Mouse (Mus musculus): Measurements from ENCODE around the gene Trp53bp2. TPM values are rescaled to one million over a fixed set of nuclear protein-coding genes. Genes with fewer than 3 reads are reported as not detected.
A peak's percentile ranks its signal among the peaks of the same experiment; 100 is the strongest.

Trp53bp2 gene
- 1.2 and 1.4 TPM in 2 replicates for polyA plus RNA-seq (2012; ENCODE audit: insufficient read depth, low replicate concordance)

DNA sequence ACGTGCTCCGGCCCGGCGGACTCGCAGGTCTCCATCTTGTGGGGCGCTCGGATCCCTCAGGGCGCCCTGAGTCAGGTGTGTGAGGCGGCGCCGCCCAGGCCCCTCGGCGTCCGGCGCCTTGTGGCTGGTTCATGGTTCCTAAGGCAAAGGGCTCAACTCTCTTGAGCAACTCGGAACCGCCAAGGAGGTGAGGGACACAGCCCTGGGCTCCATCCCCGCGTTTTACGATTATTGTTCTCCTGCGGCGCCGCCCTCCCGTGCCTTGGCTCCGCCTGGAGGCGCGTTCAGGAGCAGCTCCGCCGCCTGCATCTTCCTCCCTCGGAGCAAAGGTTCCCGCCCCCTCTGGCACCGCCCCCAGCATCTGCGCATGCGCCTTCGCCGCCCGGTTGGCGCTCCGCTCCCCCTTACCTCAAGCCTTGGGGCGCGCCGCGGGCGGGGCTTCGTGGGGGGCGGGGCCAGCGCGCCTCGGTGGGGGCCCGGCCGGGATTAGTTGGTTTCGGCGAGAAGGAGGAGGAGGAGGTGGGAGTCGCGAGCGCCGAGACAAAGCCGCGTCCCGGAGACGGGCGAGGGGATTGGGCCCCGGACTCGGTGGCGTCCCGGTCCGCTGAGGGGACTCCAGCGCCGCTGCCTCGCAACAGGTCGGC, at the start of gene Trp53bp2:
TSS of gene Trp53bp2 (plus strand) at position 489 of the 644 bp plus-strand sequence.
- Histone ChIP-seq H3K36me3 (replicated peaks; ENCODE audit: low read length) (no peaks in the 10 kb centered on the region), H3K9me3 (no peaks in the 10 kb centered on the region)
- TF ChIP-seq FLI1 (IDR thresholded peaks at IDR 0.05; ENCODE audit: low read length) = no peak
- no peak for TF ChIP-seq GATA1 (IDR thresholded peaks at IDR 0.05; ENCODE audit: borderline replicate concordance, low read length)

GRCm38 (mm10) chr1:182362703-182363102, 46.3 kb upstream of the Trp53bp2 start:
- Histone ChIP-seq H3K4me1 (peaks cover 27% of the 10 kb centered on the region), H3K27me3 (replicated peaks) (peaks cover 22% of the 10 kb centered on the region), H3K4me3 (replicated peaks) (no peak overlapping the region), H3K36me3 (replicated peaks; ENCODE audit: low read length) (no peaks in the 10 kb centered on the region), H3K9me3 (no peaks in the 10 kb centered on the region)
- no peak for TF ChIP-seq GATA1 (IDR thresholded peaks at IDR 0.05; ENCODE audit: borderline replicate concordance, low read length)
- TF ChIP-seq FLI1 (IDR thresholded peaks at IDR 0.05; ENCODE audit: low read length) = no peak

More for the DNA sequence above, at the start of gene Trp53bp2:
- peaks cover 2% of the 10 kb centered on the region for H3K27me3 ChIP-seq (replicated peaks)
- H3K4me3 ChIP-seq (replicated peaks) = peak within 1 kb of the TSS; percentile 96
- H3K4me1 ChIP-seq = peaks cover 30% of the 10 kb centered on the region

DNA sequence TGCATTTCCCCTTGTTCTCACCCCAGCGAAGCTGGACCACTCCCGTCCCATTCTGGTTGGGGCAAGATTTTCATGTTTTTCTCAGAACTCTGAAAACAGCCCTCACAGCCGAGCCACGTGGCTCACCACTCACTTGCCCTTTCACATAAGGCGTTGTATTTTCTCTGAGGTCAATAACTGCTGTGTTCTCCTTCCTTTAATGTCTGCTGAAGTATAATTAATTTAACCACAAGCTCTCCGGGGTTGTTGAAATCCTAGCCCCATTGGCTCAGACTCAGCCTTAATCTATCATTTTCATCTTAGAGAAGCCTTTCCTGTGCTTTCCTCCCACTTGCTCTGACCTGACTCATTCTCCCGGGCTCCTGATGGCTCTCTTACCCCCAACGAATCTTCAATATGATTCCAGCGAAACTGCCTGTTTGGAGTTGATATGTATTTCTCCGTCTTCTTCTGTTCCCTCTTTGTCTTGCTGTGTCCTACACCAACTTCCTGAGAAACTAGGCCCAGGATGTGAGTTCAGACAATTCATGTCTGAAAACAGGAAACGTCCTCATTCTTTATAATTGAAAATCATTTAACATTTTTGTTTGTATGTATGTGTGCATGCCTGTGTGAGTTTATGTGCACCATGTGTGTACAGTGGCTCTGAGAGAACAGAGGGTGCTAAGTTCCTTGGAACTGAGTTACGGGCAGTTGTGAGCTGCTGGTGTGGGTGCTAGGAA, 45.1 kb upstream of the Trp53bp2 start:
- Histone ChIP-seq H3K4me1 (peaks cover 29% of the 10 kb centered on the region), H3K4me3 (replicated peaks) (peak overlapping the region; percentile 14), H3K9me3 (no peaks in the 10 kb centered on the region), H3K27me3 (replicated peaks) (peaks cover 33% of the 10 kb centered on the region), H3K36me3 (replicated peaks; ENCODE audit: low read length) (no peaks in the 10 kb centered on the region)
- TF ChIP-seq GATA1 (IDR thresholded peaks at IDR 0.05; ENCODE audit: borderline replicate concordance, low read length) (no peak), FLI1 (IDR thresholded peaks at IDR 0.05; ENCODE audit: low read length) (no peak)

GRCm38 (mm10) chr1:182368309-182368708, 40.7 kb upstream of the Trp53bp2 start:
- H3K36me3 ChIP-seq (replicated peaks; ENCODE audit: low read length) = no peaks in the 10 kb centered on the region
- no peaks in the 10 kb centered on the region for H3K9me3 ChIP-seq
- peaks cover 49% of the 10 kb centered on the region for H3K4me1 ChIP-seq
- no peak overlapping the region for H3K4me3 ChIP-seq (replicated peaks)
- TF ChIP-seq GATA1 (IDR thresholded peaks at IDR 0.05; ENCODE audit: borderline replicate concordance, low read length) = no peak
- TF ChIP-seq FLI1 (IDR thresholded peaks at IDR 0.05; ENCODE audit: low read length) = no peak
- H3K27me3 ChIP-seq (replicated peaks) = peaks cover 63% of the 10 kb centered on the region

- Histone ChIP-seq H3K27me3 (replicated peaks) (peaks cover 68% of the 10 kb centered on the region), H3K4me3 (replicated peaks) (peak overlapping the region; percentile 20)
- TF ChIP-seq GATA1 (IDR thresholded peaks at IDR 0.05; ENCODE audit: borderline replicate concordance, low read length) (no peak), FLI1 (IDR thresholded peaks at IDR 0.05; ENCODE audit: low read length) (no peak)
Measured at GRCm38 (mm10) chr1:182368782-182369181, 40.2 kb upstream of the Trp53bp2 start.

DNA sequence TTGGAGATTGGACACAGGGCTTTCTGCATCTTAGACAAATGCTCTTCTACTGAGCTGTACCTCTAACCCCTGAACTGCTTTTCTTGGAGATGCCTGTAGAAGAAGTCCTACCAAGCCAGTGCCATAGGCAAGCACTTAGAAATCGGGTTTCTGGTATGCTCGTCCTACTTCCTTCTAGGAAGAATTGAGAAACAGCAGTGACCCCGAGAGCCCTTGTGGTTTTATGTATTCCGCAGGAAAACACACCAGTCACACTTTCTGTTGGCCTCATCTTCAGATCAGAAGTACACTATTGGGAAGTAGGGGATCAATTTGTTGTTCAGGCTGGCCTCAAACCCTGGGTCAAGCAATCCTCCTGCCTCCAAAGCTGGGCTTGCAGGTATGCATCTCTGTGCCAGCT, 39.5 kb upstream of the Trp53bp2 start:
- Histone ChIP-seq H3K4me1 (peaks cover 45% of the 10 kb centered on the region), H3K9me3 (no peaks in the 10 kb centered on the region), H3K4me3 (replicated peaks) (peak overlapping the region; percentile 79), H3K27me3 (replicated peaks) (peaks cover 71% of the 10 kb centered on the region), H3K36me3 (replicated peaks; ENCODE audit: low read length) (no peaks in the 10 kb centered on the region)
- TF ChIP-seq FLI1 (IDR thresholded peaks at IDR 0.05; ENCODE audit: low read length) (no peak), GATA1 (IDR thresholded peaks at IDR 0.05; ENCODE audit: borderline replicate concordance, low read length) (no peak)

More at GRCm38 (mm10) chr1:182368782-182369181, 40.2 kb upstream of the Trp53bp2 start:
- H3K36me3 ChIP-seq (replicated peaks; ENCODE audit: low read length) = no peaks in the 10 kb centered on the region
- no peaks in the 10 kb centered on the region for H3K9me3 ChIP-seq
- peaks cover 49% of the 10 kb centered on the region for H3K4me1 ChIP-seq

GRCm38 (mm10) chr1:182371891-182372290, 37.1 kb upstream of the Trp53bp2 start:
- Histone ChIP-seq H3K4me1 (peaks cover 54% of the 10 kb centered on the region), H3K27me3 (replicated peaks) (peaks cover 71% of the 10 kb centered on the region), H3K36me3 (replicated peaks; ENCODE audit: low read length) (no peaks in the 10 kb centered on the region), H3K4me3 (replicated peaks) (no peak overlapping the region), H3K9me3 (no peaks in the 10 kb centered on the region)
- TF ChIP-seq GATA1 (IDR thresholded peaks at IDR 0.05; ENCODE audit: borderline replicate concordance, low read length) = no peak
- TF ChIP-seq FLI1 (IDR thresholded peaks at IDR 0.05; ENCODE audit: low read length) = no peak

DNA sequence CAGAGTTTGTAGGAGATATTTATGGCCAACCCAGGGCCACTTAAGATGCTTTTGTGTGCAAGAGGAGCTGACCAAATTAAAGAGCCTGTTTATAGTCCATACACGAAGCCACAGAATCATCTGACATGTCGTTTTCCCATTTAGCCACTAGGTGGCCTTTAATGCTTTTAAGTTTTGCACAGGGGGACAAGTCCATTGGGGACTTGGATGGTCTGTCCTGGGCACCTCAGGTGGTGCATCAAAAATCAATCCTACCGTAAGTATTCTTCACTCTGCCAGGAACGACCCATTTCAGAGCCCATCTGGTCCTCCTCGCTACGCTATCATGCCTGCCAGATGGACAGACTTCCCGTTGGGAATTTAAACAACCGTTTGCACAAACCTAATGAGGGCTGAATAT, 32.8 kb upstream of the Trp53bp2 start:
- TF ChIP-seq GATA1 (IDR thresholded peaks at IDR 0.05; ENCODE audit: borderline replicate concordance, low read length) (no peak), FLI1 (IDR thresholded peaks at IDR 0.05; ENCODE audit: low read length) (no peak)

DNA sequence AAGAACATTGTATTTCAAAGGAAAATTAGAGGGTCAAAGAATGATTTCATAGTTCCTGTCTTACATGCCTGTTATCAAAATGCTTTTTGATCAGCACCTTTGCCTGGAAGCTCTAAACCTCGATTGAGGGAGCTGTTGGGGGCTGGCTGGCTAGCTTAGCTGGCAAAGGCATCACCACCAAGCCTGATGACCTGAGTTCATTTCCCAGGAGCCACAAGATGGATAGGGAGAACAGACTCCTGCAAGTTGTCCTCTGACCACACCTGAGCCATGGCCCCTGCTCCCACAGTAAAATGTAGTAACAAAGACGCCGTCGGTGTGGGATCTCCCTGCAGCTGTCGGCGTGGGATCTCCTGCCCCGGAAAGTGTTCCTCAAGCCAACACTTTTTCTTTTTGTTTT, 32.1 kb upstream of the Trp53bp2 start:
- Histone ChIP-seq H3K27me3 (replicated peaks) (peaks cover 45% of the 10 kb centered on the region), H3K36me3 (replicated peaks; ENCODE audit: low read length) (no peaks in the 10 kb centered on the region), H3K9me3 (peaks cover 5% of the 10 kb centered on the region), H3K4me1 (peaks cover 19% of the 10 kb centered on the region), H3K4me3 (replicated peaks) (no peak overlapping the region)
- TF ChIP-seq FLI1 (IDR thresholded peaks at IDR 0.05; ENCODE audit: low read length) (no peak), GATA1 (IDR thresholded peaks at IDR 0.05; ENCODE audit: borderline replicate concordance, low read length) (no peak)

More for the DNA sequence above, 32.8 kb upstream of the Trp53bp2 start:
- Histone ChIP-seq H3K27me3 (replicated peaks) (peaks cover 47% of the 10 kb centered on the region), H3K4me1 (peaks cover 22% of the 10 kb centered on the region), H3K4me3 (replicated peaks) (no peak overlapping the region), H3K36me3 (replicated peaks; ENCODE audit: low read length) (no peaks in the 10 kb centered on the region), H3K9me3 (no peaks in the 10 kb centered on the region)

- Histone ChIP-seq H3K4me3 (replicated peaks) (no peak overlapping the region), H3K36me3 (replicated peaks; ENCODE audit: low read length) (no peaks in the 10 kb centered on the region)
Measured at GRCm38 (mm10) chr1:182377519-182377918, 31.5 kb upstream of the Trp53bp2 start.

More at GRCm38 (mm10) chr1:182377519-182377918, 31.5 kb upstream of the Trp53bp2 start:
- Histone ChIP-seq H3K27me3 (replicated peaks) (peaks cover 45% of the 10 kb centered on the region), H3K9me3 (peaks cover 10% of the 10 kb centered on the region), H3K4me1 (peaks cover 16% of the 10 kb centered on the region; the same call in 1 of the 2 replicates)
- no peak for TF ChIP-seq GATA1 (IDR thresholded peaks at IDR 0.05; ENCODE audit: borderline replicate concordance, low read length)
- TF ChIP-seq FLI1 (IDR thresholded peaks at IDR 0.05; ENCODE audit: low read length) = no peak

All from megakaryocyte, embryonic 14.5 days (primary cell).